Comparison of ENCODE assay signal across 7 mouse cellular contexts in genomic region chr4:155991211-155991907, GRCm38 (mm10). TPM values are rescaled to one million over a fixed set of nuclear protein-coding genes. Genes with fewer than 3 reads are reported as not detected.
DNase-seq lines count a peak whose midpoint lies in the region; ATAC-seq lines count a peak whose summit lies in the region.

No protein-coding gene starts in this region.

- H3K27me3 ChIP-seq in embryonic facial prominence, embryonic 12.5 days, result no peaks in the 10 kb centered on the region
- H3K27me3 ChIP-seq in hindbrain, embryonic 14.5 days (ENCODE audit: control insufficient read depth, insufficient read depth, low read length), result no peaks in the 10 kb centered on the region

- peak overlapping the region; percentile 77 for H3K9ac ChIP-seq in embryonic facial prominence, embryonic 12.5 days
- H3K9ac ChIP-seq in hindbrain, embryonic 14.5 days, result peak overlapping the region; percentile 79

- H3K27ac ChIP-seq in embryonic facial prominence, embryonic 12.5 days, result peak overlapping the region; percentile 94; the same call in 1 of the 2 replicates
- H3K27ac ChIP-seq in hindbrain, embryonic 14.5 days, result peak overlapping the region; percentile 94

- H3K4me3 ChIP-seq in embryonic facial prominence, embryonic 12.5 days, result peak overlapping the region; percentile 79
- H3K4me3 ChIP-seq in hindbrain, embryonic 14.5 days (replicated peaks; ENCODE audit: low read length), result peak overlapping the region; percentile 51

- no peak for ATAC-seq in monocyte, adult 5-6 weeks (replicated peaks; ENCODE audit: insufficient number of reproducible peaks, low FRiP score, low TSS enrichment, poor library complexity, severe bottlenecking)
- ATAC-seq in embryonic facial prominence, embryonic 12.5 days (ENCODE audit: insufficient number of reproducible peaks, insufficient read depth, low FRiP score, low TSS enrichment), result 0 out of 2 replicates have a peak, but pooled peaks have one; percentile 1
- ATAC-seq in hindbrain, embryonic 14.5 days (ENCODE audit: low FRiP score), result no peak

- H3K9me3 ChIP-seq in embryonic facial prominence, embryonic 12.5 days, result no peaks in the 10 kb centered on the region
- H3K9me3 ChIP-seq in hindbrain, embryonic 14.5 days (ENCODE audit: control insufficient read depth, low read length), result no peaks in the 10 kb centered on the region

- peak overlapping the region; percentile 95 for H3K4me2 ChIP-seq in embryonic facial prominence, embryonic 12.5 days (replicated peaks)
- peak overlapping the region; percentile 92 for H3K4me2 ChIP-seq in hindbrain, embryonic 14.5 days (replicated peaks)

- peaks cover 25% of the 10 kb centered on the region for H3K4me1 ChIP-seq in embryonic facial prominence, embryonic 12.5 days
- peaks cover 28% of the 10 kb centered on the region for H3K4me1 ChIP-seq in hindbrain, embryonic 14.5 days (replicated peaks; ENCODE audit: control insufficient read depth, insufficient read depth, low read length)

- WGBS in embryonic facial prominence, embryonic 12.5 days, result 89% methylated on average over 22 of the region's 22 CpGs
- WGBS in hindbrain, embryonic 14.5 days, result 90% methylated on average over 22 of the region's 22 CpGs

- H3K36me3 ChIP-seq in embryonic facial prominence, embryonic 12.5 days, result peaks cover 10% of the 10 kb centered on the region
- H3K36me3 ChIP-seq in hindbrain, embryonic 14.5 days (replicated peaks; ENCODE audit: control insufficient read depth, insufficient read depth), result peaks cover 7% of the 10 kb centered on the region; the same call in 1 of the 2 replicates

- DNase-seq in monocyte, adult 2 months (ENCODE audit: low read depth in 1 of 2, low spot score in 2 of 2), result peak; percentile 6 to 19
- no peak for DNase-seq in hindbrain, embryonic 14.5 days (ENCODE audit: low spot score)
- peak; percentile 8 for DNase-seq in lung, postnatal 14 days
- no peak for DNase-seq in thymus, adult 18-20 months
- no peak for DNase-seq in adrenal gland, adult 2 months

RNA-seq across cellular contexts. Expression of gene B3galt6, which starts 1.1 kb away (rescaled TPM):
- 2.8 to 3.5 TPM (median 3.1 TPM) in 3 replicates for total RNA-seq in monocyte, adult 5-6 weeks (2017)
- polyA plus RNA-seq in embryonic facial prominence, embryonic 12.5 days (2016; fragmentation: Nextera tagmentation; extraction: Ambion mirVana), result 18.4 and 20.3 TPM in 2 replicates
- 38.4 and 38.8 TPM in 2 replicates for polyA plus RNA-seq in hindbrain, embryonic 14.5 days (2014; fragmentation: Nextera tagmentation; extraction: Ambion mirVana)
- total RNA-seq in adrenal gland, adult 2 months (2021), result 1 to 10 TPM; 5.1 to 8.5 TPM
- 14.7 and 18.3 TPM in 2 replicates for polyA plus RNA-seq in adrenal gland, adult 2 months (2012; rRNA removed)

RNA-seq across cellular contexts. Expression of gene Sdf4, which starts 1.3 kb away (rescaled TPM):
- total RNA-seq in monocyte, adult 5-6 weeks (2017), result 300 to 351 TPM (median 344 TPM) in 3 replicates
- 141 and 143 TPM in 2 replicates for polyA plus RNA-seq in embryonic facial prominence, embryonic 12.5 days (2016; fragmentation: Nextera tagmentation; extraction: Ambion mirVana)
- polyA plus RNA-seq in hindbrain, embryonic 14.5 days (2014; fragmentation: Nextera tagmentation; extraction: Ambion mirVana), result 112 and 114 TPM in 2 replicates
- 100 to 1,000 TPM; 260 to 282 TPM for total RNA-seq in adrenal gland, adult 2 months (2021)
- 47.5 and 50.7 TPM in 2 replicates for polyA plus RNA-seq in adrenal gland, adult 2 months (2012; rRNA removed)

RNA-seq across cellular contexts. Expression of gene Tnfrsf4, which starts 22.3 kb away (rescaled TPM):
- total RNA-seq in monocyte, adult 5-6 weeks (2017), result 1.8 to 6.6 TPM (median 5.3 TPM) in 3 replicates
- 0.70 and 1.1 TPM in 2 replicates for polyA plus RNA-seq in embryonic facial prominence, embryonic 12.5 days (2016; fragmentation: Nextera tagmentation; extraction: Ambion mirVana)
- 0.79 TPM in 1 of 2 replicates, not detected in the other for polyA plus RNA-seq in hindbrain, embryonic 14.5 days (2014; fragmentation: Nextera tagmentation; extraction: Ambion mirVana)
- 1 to 10 TPM in 1 of 2 experiments, under 1 TPM in 1; 0.61 to 1.2 TPM for total RNA-seq in adrenal gland, adult 2 months (2021)
- polyA plus RNA-seq in adrenal gland, adult 2 months (2012; rRNA removed), result 4.4 and 5.0 TPM in 2 replicates

RNA-seq across cellular contexts. Expression of gene C1qtnf12, which starts 29.2 kb away (rescaled TPM):
- 0.85 to 1.4 TPM in 2 of 3 replicates, not detected in the other for total RNA-seq in monocyte, adult 5-6 weeks (2017)
- 31.9 and 35.8 TPM in 2 replicates for polyA plus RNA-seq in embryonic facial prominence, embryonic 12.5 days (2016; fragmentation: Nextera tagmentation; extraction: Ambion mirVana)
- 11.2 and 13.5 TPM in 2 replicates for polyA plus RNA-seq in hindbrain, embryonic 14.5 days (2014; fragmentation: Nextera tagmentation; extraction: Ambion mirVana)
- 10 to 100 TPM; 66.8 to 70.1 TPM for total RNA-seq in adrenal gland, adult 2 months (2021)
- polyA plus RNA-seq in adrenal gland, adult 2 months (2012; rRNA removed), result 100 and 128 TPM in 2 replicates

RNA-seq across cellular contexts. Expression of gene Tnfrsf18, which starts 34.6 kb away (rescaled TPM):
- 29.2 to 74.7 TPM (median 38.4 TPM) in 3 replicates for total RNA-seq in monocyte, adult 5-6 weeks (2017)
- polyA plus RNA-seq in embryonic facial prominence, embryonic 12.5 days (2016; fragmentation: Nextera tagmentation; extraction: Ambion mirVana), result 1.9 and 2.3 TPM in 2 replicates
- 1.9 and 2.3 TPM in 2 replicates for polyA plus RNA-seq in hindbrain, embryonic 14.5 days (2014; fragmentation: Nextera tagmentation; extraction: Ambion mirVana)
- under 1 TPM in 1 of 2 experiments, not detected in 1; 0.38 TPM for total RNA-seq in adrenal gland, adult 2 months (2021)
- polyA plus RNA-seq in adrenal gland, adult 2 months (2012; rRNA removed), result 0.30 and 0.61 TPM in 2 replicates

Comparison
In these comparisons a context has a peak if more than half of its experiments do, and no peak if none do; other contexts are left out.
1. DNase-seq: peak in monocyte, adult 2 months (2 of 2) and lung, postnatal 14 days (single experiment); none in hindbrain, embryonic 14.5 days (single experiment), thymus, adult 18-20 months (0 of 2) and adrenal gland, adult 2 months (single experiment).